Mouse (Mus musculus): ENCODE measurements around the gene Gzme.

DNA sequence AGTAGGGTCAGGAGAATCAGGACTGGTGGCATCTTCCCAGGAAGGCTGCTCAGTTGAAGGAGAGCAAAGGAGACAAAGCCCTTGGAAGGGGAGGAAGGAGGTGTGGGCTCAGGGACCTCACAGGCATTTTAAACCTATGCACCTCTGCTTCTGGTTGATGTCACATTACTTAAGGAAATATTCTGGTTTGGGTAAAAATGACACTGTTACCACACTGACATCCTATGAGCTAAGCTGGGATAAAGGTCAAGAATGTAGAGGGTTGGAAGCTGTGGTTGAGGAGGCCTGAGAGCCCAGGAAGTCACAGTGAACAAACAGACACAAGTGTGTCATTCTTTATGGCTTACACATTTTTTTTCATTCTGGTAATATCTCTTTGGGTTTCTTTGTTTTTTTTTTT is at the start of gene Gzme:
- TF ChIP-seq GATA1 (IDR thresholded peaks at IDR 0.05; ENCODE audit: borderline replicate concordance, low read length) (no peak), FLI1 (IDR thresholded peaks at IDR 0.05; ENCODE audit: low read length) (no peak)

All from megakaryocyte, embryonic 14.5 days (primary cell).